24 mouse cellular contexts compared by ENCODE assay signal in the genomic region with DNA sequence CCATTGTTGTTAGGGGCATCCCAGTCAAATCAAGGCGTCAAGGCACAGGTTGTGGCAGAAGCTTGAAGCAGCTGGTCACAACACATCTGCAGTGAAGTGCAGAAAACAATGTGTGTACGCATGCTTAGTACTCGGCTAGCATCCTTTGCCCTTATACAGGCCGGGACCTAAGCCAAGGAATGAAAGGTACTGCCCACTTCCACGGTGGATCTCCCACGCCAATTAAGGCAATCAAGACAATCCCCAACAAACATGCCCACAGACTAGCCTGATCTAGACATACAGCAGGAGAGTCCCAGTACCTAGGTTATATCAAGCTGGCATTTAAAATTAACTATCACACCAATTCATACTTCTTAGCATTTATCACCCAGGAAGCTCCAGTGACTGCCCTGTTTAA.
"Had no signal": no experiment of that assay in that cellular context is flagged by ENCODE, and none has a peak within 500 bp of the region (broad histone marks: within the 10 kb centered on the region; RNA-seq: fewer than 3 reads in every experiment).

No protein-coding gene starts in this region.

- H3K36me3 ChIP-seq: heart, embryonic 13.5 days; heart, embryonic 15.5 days; hindbrain, embryonic 13.5 days; hindbrain, embryonic 15.5 days; limb, embryonic 10.5 days; limb, embryonic 12.5 days; liver, embryonic 13.5 days; liver, embryonic 15.5 days had no signal

- H3K4me3 ChIP-seq: heart, embryonic 13.5 days; heart, embryonic 15.5 days; hindbrain, embryonic 13.5 days; hindbrain, embryonic 15.5 days; layer of hippocampus, adult 2 months; left cerebral cortex, adult 2 months; limb, embryonic 10.5 days; limb, embryonic 12.5 days; liver, embryonic 13.5 days; liver, embryonic 15.5 days had no signal

- H3K4me1 ChIP-seq: heart, embryonic 15.5 days; liver, embryonic 13.5 days; liver, embryonic 15.5 days had no signal

- DNase-seq: forebrain, postnatal 0 days; gastrocnemius, postnatal 14 days; gastrocnemius, postnatal 36 days; heart, adult 18-20 months; heart, postnatal 14 days; heart, postnatal 36 days; kidney, adult 11 months; kidney, adult 8-10 months; kidney, postnatal 10 days; kidney, postnatal 25 days; liver, embryonic 13.5 days had no signal

- H3K9me3 ChIP-seq: heart, embryonic 15.5 days; hindbrain, embryonic 13.5 days; hindbrain, embryonic 15.5 days; limb, embryonic 10.5 days; liver, embryonic 13.5 days; liver, embryonic 15.5 days had no signal

- H3K9ac ChIP-seq: forebrain, postnatal 0 days; heart, embryonic 13.5 days; heart, embryonic 15.5 days; hindbrain, embryonic 13.5 days; hindbrain, embryonic 15.5 days; limb, embryonic 12.5 days; liver, embryonic 13.5 days; liver, embryonic 15.5 days had no signal

- ATAC-seq: forebrain, postnatal 0 days; hindbrain, postnatal 0 days; intestine, embryonic 16.5 days had no signal

- H3K27ac ChIP-seq: heart, embryonic 13.5 days; heart, embryonic 15.5 days; hindbrain, embryonic 13.5 days; hindbrain, embryonic 15.5 days; hindbrain, postnatal 0 days; layer of hippocampus, adult 2 months; left cerebral cortex, adult 2 months; limb, embryonic 10.5 days; limb, embryonic 12.5 days; liver, embryonic 13.5 days; liver, embryonic 15.5 days had no signal

- H3K4me2 ChIP-seq: heart, embryonic 11.5 days; heart, embryonic 13.5 days; heart, embryonic 15.5 days; hindbrain, embryonic 13.5 days; hindbrain, embryonic 15.5 days; limb, embryonic 12.5 days; liver, embryonic 11.5 days; liver, embryonic 13.5 days; liver, embryonic 15.5 days had no signal

- H3K27me3 ChIP-seq: heart, embryonic 13.5 days; heart, embryonic 15.5 days; hindbrain, embryonic 13.5 days; hindbrain, embryonic 15.5 days; limb, embryonic 12.5 days; liver, embryonic 13.5 days; liver, embryonic 15.5 days had no signal
